Mouse (Mus musculus): ENCODE measurements around the gene Tnr. TPM values are rescaled to one million over a fixed set of nuclear protein-coding genes. Genes with fewer than 3 reads are reported as not detected.

Gene Tnr
- total RNA-seq, 2 experiments from 2014 or later, result 138 to 146 TPM

- TF ChIP-seq CTCF (IDR thresholded peaks at IDR 0.05), result no peak
- peak overlapping the region; percentile 67 for H3K4me3 ChIP-seq
- DNase-seq (ENCODE audit: extremely low spot score in 1 of 2, low spot score in 2 of 2), result peak; percentile 50 to 52
- intact Hi-C loops (cut with DNase I), result loop anchor here (5.0 kb wide), 7 partner anchors 77 to 658 kb away; no protein-coding TSS in a partner anchor
- peak overlapping the region; percentile 97 for H3K27ac ChIP-seq
These were observed 531 bp downstream of the Tnr start for GRCm38 (mm10) chr1:159524051-159524549.

GRCm38 (mm10) chr1:159532841-159533569 lies 9.4 kb downstream of the Tnr start:
- intact Hi-C loops (cut with DNase I), result no loop called here
- no peak for DNase-seq (ENCODE audit: extremely low spot score in 1 of 2, low spot score in 2 of 2)
- Histone ChIP-seq H3K4me3 (no peak overlapping the region), H3K27ac (peak overlapping the region; percentile 15; the same call in 1 of the 2 replicates)
- TF ChIP-seq CTCF (IDR thresholded peaks at IDR 0.05), result no peak; the same call in 1 of the 2 replicates

DNA sequence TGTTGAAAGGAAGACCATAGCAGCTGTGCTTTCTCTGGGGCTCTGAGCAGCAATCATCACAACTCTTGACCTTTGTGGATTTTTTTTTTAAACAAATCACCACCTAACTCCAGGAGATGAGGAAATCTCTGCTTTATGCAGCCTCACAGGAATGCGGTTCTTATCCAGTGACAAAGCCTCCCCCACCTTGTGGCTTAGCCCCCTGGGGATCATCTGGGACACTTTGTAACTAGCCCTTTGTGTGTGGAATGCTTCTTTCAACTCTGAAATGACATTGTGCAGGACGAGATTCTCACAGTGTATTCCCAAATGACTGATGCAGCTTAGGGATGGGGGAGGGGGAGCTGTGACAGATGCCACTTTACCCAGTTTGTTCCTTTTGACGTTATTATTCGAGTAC lies 12.0 kb downstream of the Tnr start:
- intact Hi-C loops (cut with DNase I), result no loop called here
- H3K4me3 ChIP-seq, result no peak overlapping the region
- no peak for DNase-seq (ENCODE audit: extremely low spot score in 1 of 2, low spot score in 2 of 2)
- no peak for TF ChIP-seq CTCF (IDR thresholded peaks at IDR 0.05)
- H3K27ac ChIP-seq, result no peak overlapping the region

DNA sequence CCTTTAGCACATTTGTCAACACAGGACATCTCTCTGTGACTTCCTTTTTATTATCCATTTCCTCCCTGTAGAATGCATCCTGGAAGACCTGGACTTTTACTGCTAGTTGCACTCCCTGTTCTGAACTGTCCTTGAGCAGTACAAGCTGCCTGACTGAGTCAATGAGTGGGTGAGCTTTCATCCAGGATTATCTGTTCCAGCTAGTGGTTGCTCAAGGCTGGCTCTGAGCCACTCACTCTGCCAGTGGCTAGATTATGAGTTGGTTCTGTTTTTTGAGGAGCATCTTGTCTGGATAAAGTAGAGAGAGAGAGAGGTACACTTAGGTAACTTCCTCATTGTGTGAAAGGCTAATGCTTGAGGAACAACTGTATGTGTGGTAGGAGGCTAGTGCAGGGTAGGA lies 14.0 kb downstream of the Tnr start:
- no peak for TF ChIP-seq CTCF (IDR thresholded peaks at IDR 0.05)
- DNase-seq (ENCODE audit: extremely low spot score in 1 of 2, low spot score in 2 of 2), result no peak
- Histone ChIP-seq H3K27ac (no peak overlapping the region), H3K4me3 (no peak overlapping the region)
- intact Hi-C loops (cut with DNase I), result no loop called here

DNA sequence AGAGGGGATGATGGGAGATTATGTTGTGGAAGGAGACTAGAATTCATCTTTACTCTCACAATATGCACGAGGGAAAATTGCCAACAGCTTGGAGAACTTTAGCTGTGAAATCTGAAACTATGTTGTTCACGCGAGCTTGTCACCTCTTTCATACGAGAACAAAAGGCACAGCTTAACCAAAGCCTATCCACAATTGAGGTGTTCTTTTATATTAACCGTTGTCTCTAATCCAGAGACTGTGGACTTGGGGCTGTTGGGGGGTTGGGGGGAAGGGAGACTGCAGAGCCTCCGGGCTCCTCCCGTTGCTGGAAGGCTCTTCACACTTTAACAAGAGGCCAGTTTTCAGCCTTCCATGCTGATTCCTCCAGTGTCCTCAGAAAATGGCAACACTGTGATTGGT lies 14.5 kb downstream of the Tnr start:
- DNase-seq (ENCODE audit: extremely low spot score in 1 of 2, low spot score in 2 of 2), result no peak
- no peak for TF ChIP-seq CTCF (IDR thresholded peaks at IDR 0.05)
- H3K27ac ChIP-seq, result no peak overlapping the region
- H3K4me3 ChIP-seq, result no peak overlapping the region
- intact Hi-C loops (cut with DNase I), result no loop called here

DNA sequence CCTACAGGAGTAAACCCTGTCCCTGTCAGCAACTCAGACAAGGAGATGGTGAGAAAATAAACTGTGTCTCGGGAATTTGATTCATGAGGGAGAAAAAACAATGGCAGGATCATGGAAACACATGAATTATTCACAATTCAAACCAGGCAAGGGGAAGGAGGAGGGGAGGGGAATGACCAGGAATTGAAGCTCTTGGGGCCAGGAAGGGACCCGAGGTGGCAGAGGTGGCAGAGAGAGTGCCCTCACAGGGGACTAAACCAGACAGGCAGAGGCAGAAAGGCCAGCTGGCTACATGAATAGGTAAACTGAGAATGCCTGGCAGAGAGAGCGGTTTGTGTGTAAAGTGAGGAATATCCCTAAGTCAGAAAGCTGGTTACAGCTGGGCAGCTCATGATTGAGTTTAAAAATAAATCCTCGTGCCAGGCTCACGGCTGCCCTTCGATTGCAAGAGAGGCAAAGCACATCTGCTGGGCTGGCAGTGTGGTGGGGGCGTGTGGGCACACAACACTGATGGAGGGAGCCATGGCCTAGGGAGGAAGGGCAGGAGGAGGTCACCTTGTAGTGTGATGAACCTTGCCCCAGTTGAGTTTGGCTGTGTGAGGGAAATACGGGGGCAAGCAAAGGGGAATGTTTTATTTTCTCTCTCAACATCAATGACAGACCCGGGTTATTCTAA lies 22.0 kb downstream of the Tnr start:
- no peak overlapping the region for H3K4me3 ChIP-seq
- no peak for TF ChIP-seq CTCF (IDR thresholded peaks at IDR 0.05)
- DNase-seq (ENCODE audit: extremely low spot score in 1 of 2, low spot score in 2 of 2), result no peak
- H3K27ac ChIP-seq, result no peak overlapping the region
- intact Hi-C loops (cut with DNase I), result no loop called here

GRCm38 (mm10) chr1:159551036-159551435 lies 27.5 kb downstream of the Tnr start:
- no peak overlapping the region for H3K4me3 ChIP-seq
- DNase-seq (ENCODE audit: extremely low spot score in 1 of 2, low spot score in 2 of 2), result no peak
- no peak overlapping the region for H3K27ac ChIP-seq
- TF ChIP-seq CTCF (IDR thresholded peaks at IDR 0.05), result no peak
- intact Hi-C loops (cut with DNase I), result no loop called here

GRCm38 (mm10) chr1:159551591-159552442 lies 28.2 kb downstream of the Tnr start:
- no peak for TF ChIP-seq CTCF (IDR thresholded peaks at IDR 0.05)
- Histone ChIP-seq H3K4me3 (no peak overlapping the region), H3K27ac (no peak overlapping the region)
- intact Hi-C loops (cut with DNase I), result no loop called here
- DNase-seq (ENCODE audit: extremely low spot score in 1 of 2, low spot score in 2 of 2), result no peak

DNA sequence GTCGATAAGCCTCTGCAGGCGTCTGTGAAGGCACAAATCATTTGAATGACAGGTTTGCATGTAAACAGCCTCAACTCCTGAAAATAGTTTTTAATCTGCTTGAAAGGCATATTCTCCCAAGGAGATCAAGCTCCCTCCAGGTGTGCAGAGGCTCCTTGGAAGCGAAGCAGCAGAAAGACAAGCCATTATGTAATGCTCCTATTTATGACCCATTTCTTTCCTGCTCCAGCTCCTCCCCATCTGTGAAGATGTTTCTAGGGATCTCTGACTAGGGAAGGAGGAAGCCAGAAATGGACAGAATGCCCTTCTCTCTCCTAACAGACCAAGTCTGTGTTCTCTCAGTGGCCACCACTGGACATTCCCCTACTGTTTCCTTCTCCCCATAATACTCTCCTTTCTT lies 38.0 kb downstream of the Tnr start:
- DNase-seq (ENCODE audit: extremely low spot score in 1 of 2, low spot score in 2 of 2), result no peak
- no peak for TF ChIP-seq CTCF (IDR thresholded peaks at IDR 0.05)
- H3K4me3 ChIP-seq, result no peak overlapping the region
- intact Hi-C loops (cut with DNase I), result no loop called here
- H3K27ac ChIP-seq, result 0 out of 2 replicates have a peak overlapping the region, but pooled peaks have one; percentile 24

GRCm38 (mm10) chr1:159565129-159565528 lies 41.6 kb downstream of the Tnr start:
- H3K27ac ChIP-seq, result no peak overlapping the region
- intact Hi-C loops (cut with DNase I), result no loop called here
- H3K4me3 ChIP-seq, result no peak overlapping the region
- no peak for DNase-seq (ENCODE audit: extremely low spot score in 1 of 2, low spot score in 2 of 2)
- no peak for TF ChIP-seq CTCF (IDR thresholded peaks at IDR 0.05)

DNA sequence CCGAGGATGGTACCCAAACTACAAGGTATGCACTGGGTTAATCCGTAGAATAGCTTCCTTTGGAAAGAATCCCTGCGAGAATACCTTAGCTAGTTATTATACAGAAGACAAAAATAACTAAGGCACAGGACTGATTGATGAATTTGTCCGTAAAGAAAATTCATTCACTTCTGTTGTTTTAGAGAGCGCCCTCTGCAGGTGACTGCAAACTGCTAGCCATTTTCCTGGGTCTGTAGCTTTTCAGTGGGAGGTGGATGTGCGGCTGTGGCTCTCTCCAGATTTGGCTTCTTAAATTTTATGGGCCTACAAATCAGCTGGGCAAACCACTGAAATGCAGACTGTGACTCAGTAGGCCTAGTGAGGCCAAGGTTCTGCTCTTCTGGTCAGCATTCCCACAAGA lies 42.5 kb downstream of the Tnr start:
- DNase-seq (ENCODE audit: extremely low spot score in 1 of 2, low spot score in 2 of 2), result no peak
- intact Hi-C loops (cut with DNase I), result no loop called here
- H3K27ac ChIP-seq, result no peak overlapping the region
- peak; percentile 38 for TF ChIP-seq CTCF (IDR thresholded peaks at IDR 0.05)
- H3K4me3 ChIP-seq, result no peak overlapping the region

GRCm38 (mm10) chr1:159567171-159567570 lies 43.6 kb downstream of the Tnr start:
- DNase-seq (ENCODE audit: extremely low spot score in 1 of 2, low spot score in 2 of 2), result no peak
- intact Hi-C loops (cut with DNase I), result no loop called here

More at GRCm38 (mm10) chr1:159567171-159567570, 43.6 kb downstream of the Tnr start:
- TF ChIP-seq CTCF (IDR thresholded peaks at IDR 0.05), result no peak
- no peak overlapping the region for H3K4me3 ChIP-seq
- H3K27ac ChIP-seq, result no peak overlapping the region
